Mouse (Mus musculus) CH12.LX (cell line): Measurements from ENCODE around the gene Col16a1. TPM values are rescaled to one million over a fixed set of nuclear protein-coding genes. Genes with fewer than 3 reads are reported as not detected.

Source experiments
- DNase-seq: peaks from one replicate; pipeline ENCODE4 v3.0.0-alpha.2; 2013; ENCODE audit errors: extremely low read depth
- H3K27ac ChIP-seq: 2 replicates; pipeline ENCODE4 v1.5.1; 2012; ENCODE audit warnings: low read depth, mild to moderate bottlenecking, control low read depth, moderate library complexity; ENCODE audit not compliant: insufficient read depth
- H3K27me3 ChIP-seq: replicated peaks from 2 replicates; pipeline ENCODE3; 2012; ENCODE audit warnings: inconsistent platforms
- H3K36me3 ChIP-seq, 2 experiments: replicated peaks in 1 of 2; 2 replicates each; pipeline versions ENCODE3 to v1.6.1; 2012; ENCODE audit warnings: inconsistent platforms in 1 of 2, low read length in 1 of 2, mild to moderate bottlenecking in 1 of 2, mixed read lengths in 1 of 2, moderate library complexity in 1 of 2; ENCODE audit not compliant: control insufficient read depth in 1 of 2, insufficient read depth in 1 of 2
- H3K4me1 ChIP-seq, 2 experiments: 2 replicates each; pipeline ENCODE4 v1.6.1; 2012; ENCODE audit warnings: inconsistent platforms in 1 of 2, moderate library complexity in 1 of 2; ENCODE audit not compliant: insufficient read depth in 2 of 2, control insufficient read depth in 1 of 2
- H3K4me2 ChIP-seq: 2 replicates; pipeline ENCODE4 v1.6.1; 2012; ENCODE audit warnings: low read depth, mild to moderate bottlenecking, control low read depth; ENCODE audit not compliant: poor library complexity, insufficient read depth, severe bottlenecking
- H3K4me3 ChIP-seq, 3 experiments: fragments of 150-350 bp in 1 of 3; sonication (generic) in 1 of 3; replicated peaks in 1 of 3; 2 replicates each; pipeline versions ENCODE3 to v1.5.1; 2011 to 2012; ENCODE audit warnings: low read depth in 2 of 3, low read length in 2 of 3, mild to moderate bottlenecking in 2 of 3, moderate library complexity in 2 of 3, control low read depth in 1 of 3, improper control_type of control experiment in 1 of 3, inconsistent platforms in 1 of 3, mixed read lengths in 1 of 3; ENCODE audit not compliant: poor library complexity in 1 of 3
- H3K79me2 ChIP-seq: replicated peaks from 2 replicates; pipeline ENCODE4 v1.6.1; 2012; ENCODE audit warnings: mild to moderate bottlenecking, moderate library complexity; ENCODE audit not compliant: control insufficient read depth, poor library complexity, insufficient read depth, severe bottlenecking; ENCODE audit errors: extremely low read depth
- H3K9ac ChIP-seq: 2 replicates; pipeline ENCODE4 v1.6.1; 2012; ENCODE audit warnings: low read depth, mild to moderate bottlenecking, control low read depth, moderate library complexity; ENCODE audit not compliant: insufficient read depth
- H3K9me3 ChIP-seq: replicated peaks from 2 replicates; pipeline ENCODE3; 2012; ENCODE audit warnings: low read length, inconsistent platforms, mixed read lengths
- BHLHE40 ChIP-seq: IDR thresholded peaks from 2 replicates; pipeline ENCODE4 v1.6.1; 2011; ENCODE audit warnings: mild to moderate bottlenecking, low read depth, low read length, improper control_type of control experiment
- CHD2 ChIP-seq: IDR thresholded peaks from 2 replicates; pipeline ENCODE4 v1.6.1; 2011; ENCODE audit warnings: low read length, improper control_type of control experiment
- E2F4 ChIP-seq: IDR thresholded peaks from 2 replicates; pipeline ENCODE4 v1.6.1; 2011; ENCODE audit warnings: low read depth, low read length, improper control_type of control experiment; ENCODE audit not compliant: insufficient replicate concordance
- EP300 ChIP-seq: IDR thresholded peaks from 2 replicates; pipeline ENCODE4 v1.6.1; 2011; ENCODE audit warnings: low read length, improper control_type of control experiment
- GABPA ChIP-seq: IDR thresholded peaks from 2 replicates; pipeline ENCODE4 v1.6.1; 2012; ENCODE audit warnings: low read depth, low read length, improper control_type of control experiment, inconsistent platforms; ENCODE audit not compliant: insufficient replicate concordance
- HCFC1 ChIP-seq: IDR thresholded peaks from 2 replicates; pipeline ENCODE4 v1.6.1; 2012; ENCODE audit warnings: low read depth, mild to moderate bottlenecking, inconsistent platforms, low read length, improper control_type of control experiment
- JUN ChIP-seq: IDR thresholded peaks from 2 replicates; pipeline ENCODE4 v1.6.1; 2011; ENCODE audit warnings: low read depth, mild to moderate bottlenecking, low read length, improper control_type of control experiment, moderate library complexity; ENCODE audit not compliant: insufficient read depth
- KAT2A ChIP-seq: IDR thresholded peaks from 2 replicates; pipeline ENCODE4 v1.6.1; 2012; ENCODE audit warnings: low read length, improper control_type of control experiment, inconsistent platforms; ENCODE audit not compliant: insufficient replicate concordance
- MAFK ChIP-seq: IDR thresholded peaks from 2 replicates; pipeline ENCODE4 v1.6.1; 2011; ENCODE audit warnings: low read length, improper control_type of control experiment; ENCODE audit not compliant: insufficient replicate concordance
- MAX ChIP-seq: IDR thresholded peaks from 2 replicates; pipeline ENCODE4 v1.6.1; 2011; ENCODE audit warnings: low read length, improper control_type of control experiment
- MAZ ChIP-seq: IDR thresholded peaks from 2 replicates; pipeline ENCODE4 v1.6.1; 2012; ENCODE audit warnings: low read depth, mild to moderate bottlenecking, inconsistent platforms, low read length, improper control_type of control experiment, moderate library complexity
- MEF2A ChIP-seq: IDR thresholded peaks from 2 replicates; pipeline ENCODE4 v1.6.1; 2014; ENCODE audit warnings: low read depth, mild to moderate bottlenecking, inconsistent platforms, low read length, improper control_type of control experiment, borderline replicate concordance
- NELFE ChIP-seq: IDR thresholded peaks from 2 replicates; pipeline ENCODE4 v1.6.1; 2011; ENCODE audit warnings: low read depth, low read length, improper control_type of control experiment
- POLR2A ChIP-seq: IDR thresholded peaks from 2 replicates; pipeline ENCODE4 v1.6.1; 2011; ENCODE audit warnings: low read depth, mild to moderate bottlenecking, improper control_type of control experiment, low read length
- POLR2AphosphoS2 ChIP-seq: IDR thresholded peaks from 2 replicates; pipeline ENCODE4 v1.6.1; 2011; ENCODE audit warnings: low read depth, low read length, improper control_type of control experiment
- RAD21 ChIP-seq: IDR thresholded peaks from 2 replicates; pipeline ENCODE4 v1.6.1; 2011; ENCODE audit warnings: low read depth, mild to moderate bottlenecking, low read length, improper control_type of control experiment, moderate library complexity
- RCOR1 ChIP-seq: conservative IDR thresholded peaks from 2 replicates; pipeline ENCODE4 v1.6.1; 2012; ENCODE audit warnings: low read depth, mild to moderate bottlenecking, inconsistent platforms, low read length, improper control_type of control experiment
- SIN3A ChIP-seq: IDR thresholded peaks from 2 replicates; pipeline ENCODE4 v1.6.1; 2012; ENCODE audit warnings: low read length, improper control_type of control experiment, inconsistent platforms
- TCF12 ChIP-seq: IDR thresholded peaks from 2 replicates; pipeline ENCODE4 v1.6.1; 2014; ENCODE audit warnings: low read depth, mild to moderate bottlenecking, inconsistent platforms, low read length, improper control_type of control experiment
- UBTF ChIP-seq: IDR thresholded peaks from 2 replicates; pipeline ENCODE4 v1.6.1; 2012; ENCODE audit warnings: low read depth, mild to moderate bottlenecking, inconsistent platforms, low read length, improper control_type of control experiment, moderate library complexity
- USF1 ChIP-seq: IDR thresholded peaks from 2 replicates; pipeline ENCODE4 v1.6.1; 2014; ENCODE audit warnings: low read depth, mild to moderate bottlenecking, inconsistent platforms, low read length, improper control_type of control experiment
- USF2 ChIP-seq: conservative IDR thresholded peaks from 2 replicates; pipeline ENCODE4 v1.6.1; 2011; ENCODE audit warnings: low read depth, low read length, improper control_type of control experiment
- ZC3H11A ChIP-seq: IDR thresholded peaks from 2 replicates; pipeline ENCODE4 v1.6.1; 2012; ENCODE audit warnings: low read depth, mild to moderate bottlenecking, inconsistent platforms, low read length, improper control_type of control experiment
- ZMIZ1 ChIP-seq: IDR thresholded peaks from 2 replicates; pipeline ENCODE4 v1.6.1; 2012; ENCODE audit warnings: low read depth, mild to moderate bottlenecking, inconsistent platforms, low read length, improper control_type of control experiment
- ZNF384 ChIP-seq: IDR thresholded peaks from 2 replicates; pipeline ENCODE4 v1.6.1; 2012; ENCODE audit warnings: low read depth, low read length, improper control_type of control experiment, inconsistent platforms
- dilution Hi-C: fragments of 300-500 bp; cut with MboI; formaldehyde crosslinking; loops from 2 replicates; pipeline ENCODE4 v1.14.3; 2020; ENCODE audit warnings: low sequenced_read_pairs; ENCODE audit not compliant: extremely low pct_unique_long_range_greater_than_20kb, extremely low pct_ligation_motif_present
- in situ Hi-C: fragments of 300-500 bp; cut with MboI; formaldehyde crosslinking; loops from 3 replicates; pipeline ENCODE4 v1.14.3; 2019; ENCODE audit warnings: low sequenced_read_pairs, low pct_ligation_motif_present, low pct_unique_long_range_greater_than_20kb, mixed read lengths
- polyA plus RNA-seq: library from polyadenylated mRNA; unstranded; fragments of >175 nt; gene quantifications from 2 replicates; pipeline ENCODE4 v1.2.1, GENCODE M21; 2012; ENCODE audit warnings: low read depth; ENCODE audit not compliant: insufficient read length
- total RNA-seq, 2 experiments: library from RNA; depleted of rRNA; stranded (reverse); fragments of 300-350 nt in 1 of 2; fragments of >200 nt in 1 of 2; gene quantifications; 2 replicates each; pipeline ENCODE4 v1.2.3; 2012 to 2014

The Col16a1 gene
- total and polyA plus RNA-seq, 3 experiments, result not detected

DNA sequence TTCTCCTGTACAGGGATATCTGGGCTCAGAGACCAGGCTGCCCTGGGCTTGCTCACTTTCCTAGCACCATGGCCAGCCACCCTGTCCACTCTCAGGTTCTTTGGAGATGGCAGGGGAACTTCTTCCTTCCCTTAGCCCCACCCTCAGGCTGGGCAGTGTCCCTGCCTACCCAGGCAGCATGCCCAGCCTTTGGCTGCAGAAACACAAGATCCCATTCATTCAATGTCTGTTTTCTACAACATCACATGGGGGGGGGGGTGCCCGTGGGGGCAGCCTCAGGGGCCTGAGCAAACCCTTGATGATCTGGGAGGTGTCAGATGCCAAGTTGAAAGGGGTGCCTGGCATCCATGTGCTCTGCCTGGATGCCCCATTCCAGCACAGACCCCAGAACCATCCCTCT is 7.1 kb downstream of the Col16a1 start:
- Histone ChIP-seq H3K4me2 (no peak overlapping the region), H3K27ac (no peak overlapping the region), H3K27me3 (peaks cover 96% of the 10 kb centered on the region), H3K4me1 (no peaks in the 10 kb centered on the region), H3K9me3 (peaks cover 8% of the 10 kb centered on the region), H3K79me2 (no peaks in the 10 kb centered on the region), H3K36me3 (no peaks in the 10 kb centered on the region), H3K4me3 (no peak overlapping the region), H3K9ac (no peak overlapping the region)
- dilution Hi-C loops (no loop called here), in situ Hi-C loops (no loop called here)
- DNase-seq, result no peak
- TF ChIP-seq ZNF384 (no peak), POLR2AphosphoS2 (no peak), USF2 (no peak), UBTF (no peak), POLR2A (no peak), MEF2A (no peak), GABPA (no peak), CHD2 (no peak), ZC3H11A (no peak), ZMIZ1 (no peak), EP300 (no peak)

DNA sequence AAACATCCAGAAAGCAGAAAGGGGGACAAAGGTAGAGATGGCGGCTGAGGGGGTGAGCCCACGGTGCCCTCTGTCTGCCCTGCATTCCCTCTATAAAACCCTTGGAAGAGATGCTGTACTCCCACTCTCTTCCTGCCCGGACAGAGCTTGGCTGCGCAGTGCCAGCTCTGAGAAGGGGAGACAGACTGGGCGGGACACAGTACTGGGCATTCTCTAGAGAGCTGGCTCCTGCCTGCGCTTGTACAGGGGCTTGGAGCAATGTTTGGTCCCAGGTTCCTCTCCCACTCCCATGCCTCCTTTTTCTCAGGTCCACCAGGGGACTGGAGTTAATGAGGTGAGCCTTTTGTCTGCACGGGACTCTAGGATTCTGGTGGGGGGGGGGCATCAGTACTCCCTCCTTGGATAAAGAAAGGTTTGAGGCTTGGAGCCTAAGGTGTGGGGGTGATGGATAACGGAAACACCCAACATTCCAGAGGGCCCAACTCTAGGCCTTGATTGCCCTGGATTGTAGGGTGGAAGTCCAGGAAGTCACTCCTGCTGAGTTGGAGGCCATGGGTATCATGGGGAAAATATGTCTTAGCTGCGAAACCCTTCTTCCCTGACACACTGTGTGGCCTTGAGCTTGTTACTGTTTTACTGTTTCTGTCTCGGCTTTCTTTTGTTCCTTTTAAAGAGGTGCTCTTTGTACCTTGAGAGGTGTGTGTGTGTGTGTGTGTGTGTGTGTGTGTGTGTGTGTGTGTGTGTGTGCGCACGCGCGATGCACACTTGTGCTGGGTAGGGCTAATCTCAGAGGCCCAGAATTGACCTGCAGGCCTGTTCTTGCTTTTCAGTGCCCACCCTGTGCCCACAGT is 7.7 kb downstream of the Col16a1 start:
- H3K27ac ChIP-seq, result no peak overlapping the region

More for the DNA sequence above, 7.7 kb downstream of the Col16a1 start:
- Histone ChIP-seq H3K9me3 (peaks cover 8% of the 10 kb centered on the region), H3K4me3 (no peak overlapping the region), H3K27me3 (peaks cover 96% of the 10 kb centered on the region), H3K9ac (no peak overlapping the region), H3K36me3 (no peaks in the 10 kb centered on the region), H3K4me1 (no peaks in the 10 kb centered on the region), H3K4me2 (no peak overlapping the region), H3K79me2 (no peaks in the 10 kb centered on the region)
- TF ChIP-seq RAD21, result no peak
- TF ChIP-seq HCFC1, result no peak
- TF ChIP-seq USF1, result no peak
- TF ChIP-seq UBTF, result no peak
- TF ChIP-seq E2F4, result no peak
- no peak for TF ChIP-seq BHLHE40
- no peak for TF ChIP-seq EP300
- TF ChIP-seq KAT2A, result no peak
- TF ChIP-seq POLR2AphosphoS2, result no peak
- TF ChIP-seq MAX, result no peak
- TF ChIP-seq RCOR1, result no peak
- no peak for TF ChIP-seq JUN
- no peak for TF ChIP-seq NELFE
- TF ChIP-seq POLR2A, result no peak
- TF ChIP-seq MAZ, result no peak
- no peak for TF ChIP-seq SIN3A
- TF ChIP-seq MAFK, result no peak
- TF ChIP-seq TCF12, result no peak
- in situ Hi-C loops (no loop called here), dilution Hi-C loops (no loop called here)
- no peak for DNase-seq
